Mouse (Mus musculus) embryo, embryonic 9.5 days (tissue): ENCODE results near the gene Car2.

Source experiments
- DNase-seq: peaks from one replicate; pipeline ENCODE4 v3.0.0-alpha.2; 2017; ENCODE audit errors: extremely low spot score

The Car2 gene

DNA sequence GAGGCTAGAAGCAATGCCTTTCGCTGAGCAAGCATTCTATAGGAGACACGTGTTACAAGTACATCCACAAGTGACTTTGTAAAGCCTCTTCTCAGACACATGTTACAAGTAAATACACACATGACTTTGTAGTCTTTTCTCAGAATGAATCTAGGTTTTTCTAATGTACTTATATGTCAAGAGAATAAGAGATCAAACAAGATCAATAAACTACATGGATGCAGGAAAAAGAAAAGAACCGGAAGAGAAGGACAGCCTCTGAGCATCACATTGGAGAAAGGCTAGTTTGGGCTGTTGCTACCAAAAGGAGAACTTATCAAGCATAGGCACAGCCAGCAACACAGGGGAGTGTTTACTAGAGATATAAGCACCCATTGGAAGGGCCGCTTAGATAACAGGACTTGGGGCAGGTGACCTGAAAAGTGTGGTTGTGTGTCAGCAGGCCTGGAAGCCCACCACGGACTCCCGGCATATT lies 7.3 kb upstream of the Car2 start:
- DNase-seq: no peak

DNA sequence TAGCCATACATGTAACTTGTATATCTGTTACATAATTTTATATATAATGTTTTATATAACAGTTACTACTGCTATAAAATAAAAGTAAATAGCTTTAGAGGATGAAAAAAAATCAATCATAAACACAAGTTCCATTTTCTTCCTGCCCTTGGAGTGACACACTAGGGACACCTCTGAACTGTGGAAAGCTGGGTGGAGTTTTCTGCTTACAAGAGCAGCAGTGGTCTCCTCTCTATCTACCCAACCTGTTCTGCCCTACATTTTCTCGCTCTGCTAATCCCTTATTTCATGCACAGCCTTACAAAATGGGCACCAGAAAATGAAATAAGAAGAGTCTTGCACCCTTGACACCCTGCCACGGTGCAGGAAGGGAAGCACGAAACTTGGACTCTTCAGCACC lies 6.8 kb upstream of the Car2 start:
- DNase-seq: no peak

DNA sequence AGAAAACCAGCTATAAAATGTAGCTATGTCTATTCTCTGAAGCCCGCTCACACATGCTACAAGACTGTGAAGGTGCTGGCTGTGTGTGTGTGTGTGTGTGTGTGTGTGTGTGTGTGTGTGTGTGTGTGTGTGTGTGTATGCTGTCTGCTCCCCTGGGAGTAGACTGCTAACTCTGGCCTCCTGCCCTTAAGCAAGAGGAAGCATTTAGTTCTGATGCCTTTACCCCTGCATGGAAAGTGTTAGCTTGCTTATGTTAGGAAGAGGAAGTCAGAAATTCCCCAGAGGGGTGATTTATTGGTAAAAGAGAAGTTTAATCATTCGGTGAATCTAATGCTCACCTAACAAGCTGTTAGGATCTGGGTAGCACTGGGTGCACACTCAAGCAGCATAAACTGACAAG lies 5.8 kb upstream of the Car2 start:
- DNase-seq: no peak

DNA sequence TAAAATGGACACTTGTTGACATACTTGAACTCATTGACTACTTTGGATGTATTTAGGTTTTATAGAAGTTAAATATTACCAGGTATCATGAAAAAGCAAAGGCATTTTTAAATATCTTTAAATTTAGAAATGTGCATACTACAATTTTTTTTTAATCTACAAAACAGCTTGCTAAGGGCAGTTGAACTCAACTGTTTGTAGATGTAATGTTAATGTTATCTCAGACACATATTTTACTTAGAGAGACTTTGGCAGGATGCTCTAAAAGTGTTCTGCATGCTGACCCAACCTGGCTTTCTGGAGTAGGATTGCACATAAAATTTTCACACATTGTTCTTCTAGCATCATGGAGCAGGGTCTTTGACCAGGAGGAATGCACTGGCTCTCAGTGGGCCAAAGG lies 4.1 kb upstream of the Car2 start:
- no peak for DNase-seq

DNA sequence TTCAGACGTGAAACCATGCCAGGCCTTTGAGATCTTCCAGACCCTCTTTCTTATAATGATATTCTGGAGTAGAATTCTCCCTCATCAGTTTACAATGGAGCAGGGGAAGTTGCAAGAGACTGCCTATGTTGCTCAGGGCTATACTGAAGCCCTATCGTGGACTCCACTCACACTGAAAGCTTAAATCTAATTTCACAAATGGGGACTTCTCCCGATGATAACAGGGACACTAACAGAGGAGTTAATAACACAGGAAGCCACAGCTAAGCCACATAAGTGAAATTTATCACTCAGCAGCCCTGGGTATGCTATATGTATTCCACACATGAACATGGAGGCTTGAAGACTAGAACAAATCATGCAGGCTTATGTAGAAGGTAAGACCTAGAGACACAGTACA lies 3.3 kb upstream of the Car2 start:
- no peak for DNase-seq

DNA sequence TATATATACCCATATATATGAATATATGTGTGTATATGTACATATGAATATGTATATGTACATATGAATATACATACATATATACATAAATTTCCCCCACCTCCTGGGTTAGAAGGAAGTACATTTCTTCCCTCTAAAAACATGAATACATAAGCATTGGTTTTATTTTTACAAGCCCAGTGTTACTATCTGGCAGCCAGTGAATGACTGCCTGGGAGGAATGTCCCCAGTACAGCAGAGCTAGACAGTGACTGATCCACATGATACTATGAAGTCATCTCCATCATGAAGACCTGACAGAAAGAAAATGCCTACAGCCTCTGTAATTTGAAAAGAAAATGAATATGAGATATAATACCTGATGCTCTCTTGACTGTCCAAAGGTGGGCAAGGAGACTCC lies 1.2 kb upstream of the Car2 start:
- DNase-seq: no peak

DNA sequence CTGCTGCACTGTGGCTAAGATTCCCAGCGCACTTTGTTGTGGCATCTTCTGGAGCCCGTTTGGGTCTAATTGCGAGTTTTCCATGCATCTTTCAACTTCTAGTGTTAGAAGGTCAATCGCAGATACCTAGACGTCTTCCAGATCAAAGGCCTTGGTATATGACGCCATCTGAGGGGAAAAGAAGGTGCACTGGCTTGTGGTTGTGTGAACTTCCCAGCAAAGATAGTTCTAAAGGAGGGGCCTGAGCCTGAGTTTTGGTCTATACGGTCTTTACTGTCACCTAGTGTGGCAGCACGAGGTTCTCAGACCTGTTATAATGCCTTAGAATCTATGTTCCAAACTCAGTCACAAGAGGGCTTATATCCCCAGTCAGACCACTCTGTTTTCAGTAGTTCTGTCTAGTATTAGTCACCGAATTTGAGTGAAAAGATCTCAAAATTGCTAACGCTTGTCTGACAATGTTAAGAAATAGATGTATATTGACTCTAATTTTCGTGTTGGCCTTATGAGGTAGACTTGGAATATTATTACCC lies 1.1 kb downstream of the Car2 start:
- DNase-seq: no peak

DNA sequence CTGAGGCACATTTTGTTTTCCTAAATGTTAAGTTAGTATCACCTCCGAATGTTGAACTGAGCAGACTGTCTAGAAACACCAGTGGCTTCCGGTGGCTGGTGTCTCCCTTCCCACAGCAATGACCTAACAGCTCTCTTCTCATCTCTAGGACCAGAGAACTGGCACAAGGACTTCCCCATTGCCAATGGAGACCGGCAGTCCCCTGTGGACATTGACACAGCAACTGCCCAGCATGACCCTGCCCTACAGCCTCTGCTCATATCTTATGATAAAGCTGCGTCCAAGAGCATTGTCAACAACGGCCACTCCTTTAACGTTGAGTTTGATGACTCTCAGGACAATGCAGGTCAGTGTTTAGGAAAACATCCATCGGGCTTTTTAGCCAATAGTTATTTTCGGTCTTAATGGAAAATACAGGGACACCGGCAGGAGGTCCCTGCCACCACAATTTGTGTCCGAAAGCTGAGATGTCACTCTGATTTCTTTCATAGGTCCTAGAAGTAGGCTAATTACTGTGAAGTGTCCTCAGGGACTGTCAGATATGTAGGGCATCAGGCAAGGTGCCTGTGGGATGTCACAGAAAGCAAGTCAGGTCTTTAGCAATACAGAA lies 1.7 kb downstream of the Car2 start:
- DNase-seq: no peak

DNA sequence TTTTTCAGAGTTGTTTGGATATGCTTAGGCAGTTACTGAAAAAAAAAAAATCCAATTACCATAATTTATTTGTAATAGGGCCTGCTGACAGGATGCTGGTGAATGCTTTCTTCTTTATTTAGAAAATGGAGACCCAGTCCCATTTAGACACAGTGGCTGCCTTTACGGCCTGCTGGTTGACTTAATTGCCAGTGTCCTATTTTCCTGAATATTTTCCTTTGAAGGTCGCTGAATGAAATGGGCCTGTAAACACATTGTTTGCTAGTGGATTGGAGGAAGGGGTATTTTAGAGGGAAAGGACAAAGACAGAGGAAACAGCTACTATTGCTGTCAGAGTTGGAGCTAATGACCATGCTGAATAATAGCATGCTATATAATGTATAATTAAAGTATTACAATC lies 2.5 kb downstream of the Car2 start:
- DNase-seq: no peak

DNA sequence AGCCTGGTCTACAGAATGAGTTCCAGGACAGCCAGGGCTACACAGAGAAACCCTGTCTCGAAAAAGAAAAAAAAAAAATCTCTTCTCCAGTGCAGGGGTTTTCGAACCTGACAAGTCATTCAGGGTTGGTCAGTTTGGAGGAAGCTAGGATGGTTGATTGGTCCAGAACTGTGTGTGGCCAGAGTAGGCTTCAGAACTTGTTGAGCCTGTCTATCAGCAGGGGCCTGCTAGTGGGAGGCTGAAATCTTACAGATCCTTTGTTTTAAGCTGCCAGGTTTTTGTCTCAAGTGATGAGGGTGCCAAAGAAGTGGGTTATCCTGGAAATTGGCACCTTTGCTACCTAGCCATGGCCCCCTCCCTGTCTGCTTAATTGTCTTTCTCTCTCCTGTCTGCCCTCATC lies 3.0 kb downstream of the Car2 start:
- no peak for DNase-seq

DNA sequence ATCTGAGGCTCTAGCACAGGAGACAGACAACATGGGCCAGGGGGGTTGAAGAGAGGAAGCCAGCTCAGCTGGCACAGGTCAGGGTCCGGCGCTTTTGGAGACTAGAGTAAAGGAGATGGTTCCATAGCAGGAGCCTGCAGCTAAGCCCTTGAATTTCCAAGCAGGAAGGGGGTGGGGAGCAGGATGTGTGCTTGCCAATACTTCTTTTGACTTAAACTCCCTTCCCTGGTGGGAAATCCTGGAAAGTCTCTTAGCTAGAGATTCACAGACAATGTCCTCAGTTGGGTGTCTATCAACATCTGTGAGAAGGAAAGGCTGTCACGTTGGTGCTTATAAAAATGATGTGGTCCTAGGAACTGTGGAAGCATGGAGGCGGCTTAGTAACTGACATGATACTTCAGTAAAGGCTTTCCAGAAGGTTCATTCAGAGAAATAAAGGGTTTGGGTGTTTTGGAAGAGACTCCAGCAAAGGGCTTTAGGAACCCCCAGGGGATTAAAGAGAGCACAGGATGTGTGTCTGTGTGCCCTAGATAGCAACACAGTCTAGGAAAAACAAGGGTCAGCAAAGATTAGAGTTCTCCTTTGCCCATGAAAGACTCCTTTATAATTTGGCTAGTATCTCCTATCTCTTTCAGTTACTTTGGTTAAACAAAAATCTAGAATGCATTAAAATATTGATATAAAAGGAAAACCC lies 3.8 kb downstream of the Car2 start:
- no peak for DNase-seq

DNA sequence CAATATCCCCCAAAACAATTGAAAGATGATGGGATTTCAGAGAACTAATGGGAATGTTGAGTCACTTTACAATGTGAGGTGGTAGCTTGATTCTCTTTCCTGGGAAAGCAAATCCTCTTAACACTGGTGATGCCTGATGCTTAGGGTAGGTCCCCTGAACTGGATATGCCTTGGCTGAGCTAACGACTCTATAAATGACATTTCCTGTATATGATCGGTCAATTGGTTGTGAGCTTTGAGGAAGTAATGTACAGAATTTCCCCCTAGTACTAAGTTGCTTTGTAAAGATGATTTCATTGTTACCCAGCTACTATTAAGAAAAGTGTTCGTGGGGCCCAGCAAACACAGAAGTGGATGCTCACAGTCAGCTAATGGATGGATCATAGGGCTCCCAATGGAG lies 6.9 kb downstream of the Car2 start:
- DNase-seq: no peak

DNA sequence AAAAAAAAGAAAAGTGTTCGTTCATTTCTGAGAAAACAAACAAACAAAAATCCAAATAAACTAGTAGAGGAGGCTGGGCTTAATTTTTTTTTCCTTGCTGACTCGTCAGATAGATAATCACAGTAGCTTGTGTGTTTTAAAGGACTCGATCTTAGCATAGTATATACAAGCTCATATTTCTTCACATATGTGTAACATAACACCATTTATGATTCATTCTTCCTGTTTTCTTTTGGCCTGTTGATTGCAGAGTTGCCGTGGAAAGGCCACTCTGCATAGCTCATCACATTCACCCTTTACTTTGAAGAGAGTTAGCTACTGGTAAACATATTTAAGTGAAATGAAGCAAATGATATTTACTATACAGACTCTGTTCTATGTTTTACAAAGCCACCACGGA lies 7.6 kb downstream of the Car2 start:
- DNase-seq: no peak

DNA sequence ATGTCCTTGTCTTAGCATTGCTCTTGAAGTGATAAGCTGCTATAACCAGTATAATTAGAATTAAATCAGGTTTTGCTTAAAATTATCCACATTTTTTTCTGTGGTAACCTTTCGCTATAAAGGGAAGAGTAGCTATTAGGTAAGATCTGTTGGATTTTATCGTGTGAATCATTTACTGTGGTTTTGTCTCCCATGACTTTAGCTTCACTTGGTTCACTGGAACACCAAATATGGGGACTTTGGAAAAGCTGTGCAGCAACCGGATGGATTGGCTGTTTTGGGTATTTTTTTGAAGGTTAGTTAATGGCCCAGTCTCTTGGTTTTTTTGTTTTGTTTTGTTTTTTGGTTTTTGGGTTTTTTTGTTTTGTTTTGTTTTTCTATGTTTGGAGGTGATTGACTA lies 9.3 kb downstream of the Car2 start:
- DNase-seq: no peak

DNA sequence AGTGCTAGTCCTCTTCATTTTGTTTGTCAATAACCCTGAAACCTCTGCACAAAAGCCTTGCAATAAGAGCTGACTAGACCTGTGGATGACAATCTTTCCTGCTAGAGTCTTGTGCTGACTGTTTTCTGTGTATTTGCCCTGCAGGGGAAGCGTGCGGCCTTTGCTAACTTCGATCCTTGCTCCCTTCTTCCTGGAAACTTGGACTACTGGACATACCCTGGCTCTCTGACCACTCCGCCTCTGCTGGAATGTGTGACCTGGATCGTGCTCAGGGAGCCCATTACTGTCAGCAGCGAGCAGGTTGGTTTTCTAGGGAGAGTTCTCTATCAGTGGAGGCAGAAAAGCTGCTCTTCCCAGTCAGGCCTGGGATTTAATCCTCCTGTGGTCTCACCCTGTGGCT lies 11.7 kb downstream of the Car2 start:
- no peak for DNase-seq

DNA sequence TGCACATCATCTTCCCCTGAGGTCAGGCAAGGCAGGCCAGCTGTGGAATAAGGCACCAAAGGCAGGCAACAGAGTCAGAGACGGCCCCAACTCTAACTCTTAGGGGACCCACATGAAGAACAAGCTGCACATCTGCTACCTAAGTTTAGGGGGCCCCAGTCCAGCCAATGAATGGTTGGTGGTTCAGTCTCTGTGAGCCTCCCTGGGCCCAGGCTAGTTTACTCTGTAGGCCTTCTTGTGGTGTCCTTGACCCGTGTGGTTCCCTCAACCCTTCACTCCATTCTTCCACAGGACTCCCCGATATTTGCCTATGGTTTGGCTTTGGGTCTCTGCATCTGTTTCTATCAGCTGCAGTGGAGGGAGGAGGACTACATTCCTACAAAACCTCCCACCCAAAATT lies 17.3 kb downstream of the Car2 start:
- DNase-seq: no peak

DNA sequence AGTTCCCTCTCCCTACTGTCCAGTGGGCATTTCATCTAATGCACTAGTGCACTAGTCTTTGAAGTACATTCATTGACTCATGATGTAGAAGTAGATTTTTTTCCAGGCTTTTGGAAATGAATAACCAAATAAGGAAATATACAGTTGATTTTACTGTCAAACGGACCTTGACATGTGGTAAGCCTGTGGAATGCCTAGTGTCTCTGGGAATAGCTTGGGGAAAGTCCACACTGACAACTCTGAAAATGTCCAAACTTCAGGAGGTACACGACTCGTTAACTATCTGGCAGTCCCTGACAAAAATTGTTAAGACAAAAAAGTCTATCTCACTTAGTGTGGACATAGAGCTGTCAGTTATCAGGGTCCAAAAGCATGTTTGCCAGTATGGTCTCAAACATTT lies 18.1 kb downstream of the Car2 start:
- DNase-seq: no peak

DNA sequence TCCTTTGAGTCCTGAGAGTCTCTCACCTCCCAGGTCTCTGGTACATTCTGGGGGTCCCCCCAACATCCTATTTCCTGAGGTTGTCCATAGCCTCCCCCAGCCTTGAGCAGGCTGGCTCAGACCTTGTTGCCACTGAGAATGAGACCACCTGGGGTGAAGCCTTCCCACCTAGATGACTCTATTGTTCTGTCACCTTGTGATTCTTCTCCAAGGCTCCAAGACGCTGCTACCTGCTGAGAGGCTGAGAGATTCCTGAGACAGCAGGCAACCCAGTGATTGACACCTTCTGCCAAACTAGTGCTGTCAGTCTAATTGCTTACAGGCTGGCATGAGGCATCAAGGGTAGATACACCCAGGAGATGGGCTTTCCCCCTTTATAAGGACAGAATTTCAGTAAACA lies 21.2 kb downstream of the Car2 start:
- DNase-seq: no peak

DNA sequence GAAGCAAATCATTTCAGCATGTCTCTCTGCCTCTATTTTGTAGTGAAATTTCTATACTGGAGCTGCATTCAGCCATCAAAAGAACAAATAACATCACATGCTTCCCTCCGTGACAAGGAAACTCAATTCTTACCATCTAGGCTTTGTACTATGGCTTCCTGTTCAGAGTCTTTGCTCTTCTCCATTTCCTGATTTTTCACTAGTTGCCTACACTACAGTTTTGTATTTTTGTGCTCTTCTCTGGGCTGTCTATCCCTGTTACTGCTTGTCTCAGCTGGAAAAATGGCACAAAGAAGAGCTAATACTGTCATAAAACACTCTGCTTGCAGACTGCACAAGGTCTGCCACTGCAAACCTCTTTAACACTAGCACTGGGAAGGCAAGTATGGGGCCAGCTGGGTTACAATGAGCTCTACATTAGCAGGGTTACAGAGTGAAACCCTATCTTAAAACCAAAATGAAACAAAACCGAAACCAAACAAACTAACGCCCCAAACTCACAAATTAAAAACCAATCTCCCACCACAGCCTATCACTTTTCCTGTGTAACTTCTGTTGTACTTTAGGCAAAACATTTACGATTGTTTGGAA lies 26.0 kb downstream of the Car2 start:
- no peak for DNase-seq

DNA sequence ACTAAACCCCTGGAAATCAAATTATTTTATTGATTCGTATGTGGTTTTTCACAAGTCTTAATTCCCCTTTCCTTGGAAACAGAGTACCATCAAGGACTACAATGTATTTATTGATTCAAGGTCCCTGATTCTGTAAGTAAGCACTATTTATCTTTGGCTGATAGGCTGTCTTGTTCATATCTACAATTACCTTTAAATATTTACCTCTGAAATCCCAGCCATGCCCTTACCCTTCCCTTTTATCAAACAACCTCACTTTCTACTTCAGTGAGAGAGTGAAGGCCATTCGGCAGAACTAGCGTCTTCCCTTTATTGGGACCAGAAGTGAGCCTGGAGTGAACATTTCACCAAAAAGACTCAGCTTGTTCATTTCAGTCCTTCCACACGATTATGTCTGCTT lies 27.7 kb downstream of the Car2 start:
- DNase-seq: no peak

DNA sequence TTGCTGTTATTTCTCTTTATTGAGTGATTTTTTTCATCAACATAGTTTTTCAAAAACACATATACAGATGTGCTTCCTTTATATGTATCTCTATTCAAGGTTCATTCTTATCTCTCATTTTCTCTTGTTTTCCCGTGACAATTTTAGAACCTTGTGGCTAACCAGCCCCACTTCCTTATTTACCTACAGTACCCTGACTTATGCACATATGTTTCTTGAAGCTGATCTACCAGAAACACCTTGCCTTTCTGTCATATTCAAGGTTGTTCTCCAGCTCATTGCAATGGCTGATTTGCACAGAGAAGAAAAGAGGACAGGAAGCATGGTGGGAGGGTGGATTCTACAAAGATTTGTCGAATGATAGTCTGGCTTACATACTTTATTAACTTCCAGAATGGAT lies 29.3 kb downstream of the Car2 start:
- no peak for DNase-seq

DNA sequence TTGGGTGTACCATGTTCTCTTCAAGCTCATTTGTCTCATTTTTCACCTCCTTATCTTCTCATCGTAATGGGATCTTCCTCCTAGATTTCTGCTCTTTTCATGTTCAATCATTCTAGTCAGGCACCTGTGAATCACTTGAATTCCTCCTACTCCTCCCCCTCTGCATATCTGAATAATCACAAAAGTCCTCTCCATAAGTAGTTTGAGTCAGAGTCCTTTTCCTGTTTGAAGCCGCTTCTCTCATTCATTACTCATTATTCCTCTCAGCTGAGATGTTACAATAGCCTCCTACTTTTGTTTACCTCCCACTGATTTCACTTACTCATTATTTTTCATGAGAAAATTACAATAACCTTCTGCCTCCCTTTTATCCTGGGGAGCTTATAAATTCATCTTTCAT lies 31.2 kb downstream of the Car2 start:
- no peak for DNase-seq

DNA sequence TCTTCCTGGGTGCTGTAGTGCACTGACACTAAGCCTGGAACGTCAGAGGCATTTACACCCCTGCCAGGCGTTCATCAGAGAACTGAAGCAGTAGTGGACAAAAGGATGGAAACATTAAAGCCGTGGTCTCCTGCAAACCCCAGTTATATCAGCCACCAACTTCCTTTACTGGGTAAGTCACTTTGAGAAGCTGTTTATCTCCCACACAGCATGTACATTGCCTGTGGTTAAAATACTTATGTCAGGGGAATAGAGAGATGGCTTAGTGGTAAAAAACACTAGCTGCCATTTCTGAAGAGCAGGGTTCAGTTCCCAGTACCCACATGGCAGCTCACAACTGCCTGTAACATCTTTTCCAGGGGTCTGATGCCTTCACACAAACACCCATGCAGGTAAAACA lies 58.6 kb downstream of the Car2 start:
- no peak for DNase-seq
